Mouse (Mus musculus): ENCODE measurements at regions not wholly inside any gene's neighbourhood (a gene's known extent, or its start where the extent isn't known, plus 50 kb on each side); places are given as distances from the start of the nearest gene placed in this dataset.

- no peaks in the 10 kb centered on the region for H3K27me3 ChIP-seq (ENCODE audit: control insufficient read depth, insufficient read depth, low read length)
- no peaks in the 10 kb centered on the region for H3K36me3 ChIP-seq (ENCODE audit: control insufficient read depth, insufficient read depth, low read length)
- no peak overlapping the region for H3K4me3 ChIP-seq (ENCODE audit: low read depth, low read length)
- no peak overlapping the region for H3K27ac ChIP-seq (ENCODE audit: low read depth, low read length)
- H3K4me1 ChIP-seq (ENCODE audit: control insufficient read depth, insufficient read depth, low read length) = peaks cover 3% of the 10 kb centered on the region; the same call in 1 of the 2 replicates
- H3K9me3 ChIP-seq (replicated peaks; ENCODE audit: control insufficient read depth, low read length) = no peaks in the 10 kb centered on the region
- no peak for ATAC-seq (replicated peaks; ENCODE audit: insufficient number of reproducible peaks, low FRiP score, low TSS enrichment)
- H3K9ac ChIP-seq (ENCODE audit: low read depth, low read length) = no peak overlapping the region
- WGBS (ENCODE audit: insufficient replicate concordance) = 12% methylated on average over 11 of the region's 11 CpGs
- peak overlapping the region; percentile 50 for H3K4me2 ChIP-seq
These were observed 323.9 kb upstream of the Gm765 start for GRCm38 (mm10) chr6:98666388-98666989.

- no peaks in the 10 kb centered on the region for H3K27me3 ChIP-seq (ENCODE audit: control insufficient read depth, insufficient read depth, low read length)
- no peak overlapping the region for H3K4me2 ChIP-seq
- no peaks in the 10 kb centered on the region for H3K36me3 ChIP-seq (ENCODE audit: control insufficient read depth, insufficient read depth, low read length)
- H3K9ac ChIP-seq (ENCODE audit: low read depth, low read length) = no peak overlapping the region
- no peak overlapping the region for H3K27ac ChIP-seq (ENCODE audit: low read depth, low read length)
- WGBS (ENCODE audit: insufficient replicate concordance) = 74% methylated on average over 3 of the region's 3 CpGs
- H3K4me1 ChIP-seq (ENCODE audit: control insufficient read depth, insufficient read depth, low read length) = no peaks in the 10 kb centered on the region
- H3K4me3 ChIP-seq (ENCODE audit: low read depth, low read length) = no peak overlapping the region
- H3K9me3 ChIP-seq (replicated peaks; ENCODE audit: control insufficient read depth, low read length) = no peaks in the 10 kb centered on the region
- no peak for ATAC-seq (replicated peaks; ENCODE audit: insufficient number of reproducible peaks, low FRiP score, low TSS enrichment)
These were observed 309.3 kb upstream of the Gm765 start for GRCm38 (mm10) chr6:98651827-98652226.

GRCm38 (mm10) chr6:98651315-98651714 is 308.8 kb upstream of the Gm765 start:
- Histone ChIP-seq H3K9ac (ENCODE audit: low read depth, low read length) (no peak overlapping the region), H3K36me3 (ENCODE audit: control insufficient read depth, insufficient read depth, low read length) (no peaks in the 10 kb centered on the region), H3K4me2 (no peak overlapping the region), H3K9me3 (replicated peaks; ENCODE audit: control insufficient read depth, low read length) (no peaks in the 10 kb centered on the region), H3K4me1 (ENCODE audit: control insufficient read depth, insufficient read depth, low read length) (no peaks in the 10 kb centered on the region), H3K27me3 (ENCODE audit: control insufficient read depth, insufficient read depth, low read length) (no peaks in the 10 kb centered on the region), H3K4me3 (ENCODE audit: low read depth, low read length) (no peak overlapping the region), H3K27ac (ENCODE audit: low read depth, low read length) (no peak overlapping the region)
- ATAC-seq (replicated peaks; ENCODE audit: insufficient number of reproducible peaks, low FRiP score, low TSS enrichment) = no peak

- no peak overlapping the region for H3K4me3 ChIP-seq (ENCODE audit: low read depth, low read length)
- H3K36me3 ChIP-seq (ENCODE audit: control insufficient read depth, insufficient read depth, low read length) = no peaks in the 10 kb centered on the region
- ATAC-seq (replicated peaks; ENCODE audit: insufficient number of reproducible peaks, low FRiP score, low TSS enrichment) = no peak
- H3K27me3 ChIP-seq (ENCODE audit: control insufficient read depth, insufficient read depth, low read length) = no peaks in the 10 kb centered on the region
- WGBS (ENCODE audit: insufficient replicate concordance) = 79% methylated on average over 5 of the region's 5 CpGs
- no peak overlapping the region for H3K27ac ChIP-seq (ENCODE audit: low read depth, low read length)
- H3K9ac ChIP-seq (ENCODE audit: low read depth, low read length) = no peak overlapping the region
- H3K9me3 ChIP-seq (replicated peaks; ENCODE audit: control insufficient read depth, low read length) = no peaks in the 10 kb centered on the region
- no peak overlapping the region for H3K4me2 ChIP-seq
- no peaks in the 10 kb centered on the region for H3K4me1 ChIP-seq (ENCODE audit: control insufficient read depth, insufficient read depth, low read length)
These were observed 297.8 kb upstream of the Gm765 start for GRCm38 (mm10) chr6:98640316-98640715.

- no peak for ATAC-seq (replicated peaks; ENCODE audit: insufficient number of reproducible peaks, low FRiP score, low TSS enrichment)
- no peak overlapping the region for H3K4me3 ChIP-seq (ENCODE audit: low read depth, low read length)
- WGBS (ENCODE audit: insufficient replicate concordance) = 81% methylated on average over 6 of the region's 6 CpGs
- H3K36me3 ChIP-seq (ENCODE audit: control insufficient read depth, insufficient read depth, low read length) = no peaks in the 10 kb centered on the region
- H3K27ac ChIP-seq (ENCODE audit: low read depth, low read length) = no peak overlapping the region
- no peaks in the 10 kb centered on the region for H3K27me3 ChIP-seq (ENCODE audit: control insufficient read depth, insufficient read depth, low read length)
- H3K9me3 ChIP-seq (replicated peaks; ENCODE audit: control insufficient read depth, low read length) = no peaks in the 10 kb centered on the region
- H3K9ac ChIP-seq (ENCODE audit: low read depth, low read length) = no peak overlapping the region
- H3K4me1 ChIP-seq (ENCODE audit: control insufficient read depth, insufficient read depth, low read length) = 0 out of 2 replicates have a peak, but pooled peaks cover 6% of the 10 kb centered on the region
- no peak overlapping the region for H3K4me2 ChIP-seq
These were observed 293.3 kb upstream of the Gm765 start for GRCm38 (mm10) chr6:98635816-98636215.

- Histone ChIP-seq H3K9me3 (replicated peaks; ENCODE audit: control insufficient read depth, low read length) (no peaks in the 10 kb centered on the region), H3K27me3 (ENCODE audit: control insufficient read depth, insufficient read depth, low read length) (no peaks in the 10 kb centered on the region), H3K4me3 (ENCODE audit: low read depth, low read length) (0 out of 2 replicates have a peak overlapping the region, but pooled peaks have one; percentile 10), H3K4me2 (peak overlapping the region; percentile 52), H3K27ac (ENCODE audit: low read depth, low read length) (no peak overlapping the region), H3K36me3 (ENCODE audit: control insufficient read depth, insufficient read depth, low read length) (no peaks in the 10 kb centered on the region), H3K9ac (ENCODE audit: low read depth, low read length) (no peak overlapping the region), H3K4me1 (ENCODE audit: control insufficient read depth, insufficient read depth, low read length) (0 out of 2 replicates have a peak, but pooled peaks cover 6% of the 10 kb centered on the region)
- no peak for ATAC-seq (replicated peaks; ENCODE audit: insufficient number of reproducible peaks, low FRiP score, low TSS enrichment)
- WGBS (ENCODE audit: insufficient replicate concordance) = 30% methylated on average over 17 of the region's 18 CpGs
These were observed 289.9 kb upstream of the Gm765 start for GRCm38 (mm10) chr6:98632278-98633063.

- Histone ChIP-seq H3K4me2 (no peak overlapping the region), H3K36me3 (ENCODE audit: control insufficient read depth, insufficient read depth, low read length) (no peaks in the 10 kb centered on the region), H3K9me3 (replicated peaks; ENCODE audit: control insufficient read depth, low read length) (no peaks in the 10 kb centered on the region), H3K9ac (ENCODE audit: low read depth, low read length) (no peak overlapping the region), H3K27me3 (ENCODE audit: control insufficient read depth, insufficient read depth, low read length) (no peaks in the 10 kb centered on the region), H3K27ac (ENCODE audit: low read depth, low read length) (no peak overlapping the region), H3K4me3 (ENCODE audit: low read depth, low read length) (no peak overlapping the region), H3K4me1 (ENCODE audit: control insufficient read depth, insufficient read depth, low read length) (0 out of 2 replicates have a peak, but pooled peaks cover 6% of the 10 kb centered on the region)
- WGBS (ENCODE audit: insufficient replicate concordance) = 61% methylated on average over 8 of the region's 8 CpGs
- no peak for ATAC-seq (replicated peaks; ENCODE audit: insufficient number of reproducible peaks, low FRiP score, low TSS enrichment)
These were observed 288.7 kb upstream of the Gm765 start for GRCm38 (mm10) chr6:98631269-98631668.

- no peak for ATAC-seq (replicated peaks; ENCODE audit: insufficient number of reproducible peaks, low FRiP score, low TSS enrichment)
- Histone ChIP-seq H3K36me3 (ENCODE audit: control insufficient read depth, insufficient read depth, low read length) (no peaks in the 10 kb centered on the region), H3K4me2 (no peak overlapping the region), H3K4me3 (ENCODE audit: low read depth, low read length) (no peak overlapping the region), H3K27ac (ENCODE audit: low read depth, low read length) (no peak overlapping the region), H3K4me1 (ENCODE audit: control insufficient read depth, insufficient read depth, low read length) (0 out of 2 replicates have a peak, but pooled peaks cover 6% of the 10 kb centered on the region), H3K27me3 (ENCODE audit: control insufficient read depth, insufficient read depth, low read length) (no peaks in the 10 kb centered on the region), H3K9me3 (replicated peaks; ENCODE audit: control insufficient read depth, low read length) (no peaks in the 10 kb centered on the region), H3K9ac (ENCODE audit: low read depth, low read length) (no peak overlapping the region)
- WGBS (ENCODE audit: insufficient replicate concordance) = 66% methylated on average over 4 of the region's 4 CpGs
These were observed 287.1 kb upstream of the Gm765 start for GRCm38 (mm10) chr6:98629646-98630045.

Data from heart, embryonic 11.5 days (tissue).